Comparison of ENCODE assay signal across 20 mouse cellular contexts in genomic region chr3:96041079-96041478, GRCm38 (mm10).
"Had no signal": no experiment of that assay in that cellular context is flagged by ENCODE, and none has a peak within 500 bp of the region (broad histone marks: within the 10 kb centered on the region; RNA-seq: fewer than 3 reads in every experiment).

No protein-coding gene starts in this region.

- H3K4me1 ChIP-seq: lung, embryonic 15.5 days; midbrain, embryonic 12.5 days; neural tube, embryonic 13.5 days; neural tube, embryonic 15.5 days had no signal

- ATAC-seq: lung, postnatal 0 days; midbrain, embryonic 16.5 days had no signal

- DNase-seq: lung, adult 2 months; lung, postnatal 14 days; lung, postnatal 36 days; midbrain, embryonic 14.5 days; retina, postnatal 1 day; right cerebral cortex, adult 18-20 months; right cerebral cortex, postnatal 25 days; right cerebral cortex, postnatal 4 days; spleen, adult 18-20 months; thymus, adult 18-20 months; thymus, postnatal 36 days had no signal

- H3K27ac ChIP-seq: lung, embryonic 15.5 days; macrophage; midbrain, embryonic 12.5 days; neural tube, embryonic 13.5 days; neural tube, embryonic 15.5 days had no signal

- H3K4me3 ChIP-seq: lung, embryonic 15.5 days; megakaryocyte, embryonic 14.5 days; midbrain, embryonic 12.5 days; myocyte; neural tube, embryonic 13.5 days; neural tube, embryonic 15.5 days had no signal

- H3K9ac ChIP-seq: lung, embryonic 15.5 days; midbrain, embryonic 12.5 days; neural tube, embryonic 13.5 days; neural tube, embryonic 15.5 days had no signal

- H3K27me3 ChIP-seq: lung, embryonic 15.5 days; megakaryocyte, embryonic 14.5 days; midbrain, embryonic 12.5 days; neural tube, embryonic 13.5 days; neural tube, embryonic 15.5 days had no signal

- H3K9me3 ChIP-seq: lung, embryonic 15.5 days; megakaryocyte, embryonic 14.5 days; midbrain, embryonic 12.5 days; neural tube, embryonic 13.5 days; neural tube, embryonic 15.5 days had no signal

- H3K4me2 ChIP-seq: lung, embryonic 15.5 days; midbrain, embryonic 12.5 days; neural tube, embryonic 13.5 days; neural tube, embryonic 15.5 days had no signal
